Mouse (Mus musculus) brown adipose tissue, adult 24 weeks (tissue): ENCODE data around the gene Endou. TPM values are rescaled to one million over a fixed set of nuclear protein-coding genes. Genes with fewer than 3 reads are reported as not detected.

ENCODE experiments used
- H3K27ac ChIP-seq: fragments of 200-500 bp; replicated peaks from 2 replicates; pipeline ENCODE4 v1.5.1; 2012; ENCODE audit warnings: low read depth, mild to moderate bottlenecking, low read length
- H3K4me1 ChIP-seq: fragments of 200-500 bp; 2 replicates; pipeline ENCODE4 v1.6.1; 2012; ENCODE audit warnings: low read length, mixed read lengths; ENCODE audit not compliant: control insufficient read depth, insufficient read depth, insufficient read length
- H3K4me3 ChIP-seq: fragments of 200-500 bp; 2 replicates; pipeline ENCODE4 v1.5.1; 2012; ENCODE audit warnings: low read depth, mild to moderate bottlenecking, low read length, moderate library complexity; ENCODE audit not compliant: insufficient read depth
- polyA plus RNA-seq: library from polyadenylated mRNA; stranded (reverse); fragments of >200 nt; gene quantifications from 2 replicates; pipeline ENCODE4 v1.2.4, GENCODE M21; 2012; ENCODE audit not compliant: missing spikeins, insufficient read depth, insufficient read length

The Endou gene
- polyA plus RNA-seq, 1 experiment = 2.0 TPM

GRCm38 (mm10) chr15:97764532-97764931 lies 33.4 kb upstream of the Endou start:
- H3K4me3 ChIP-seq = peak overlapping the region; percentile 93
- H3K4me1 ChIP-seq = peaks cover 2% of the 10 kb centered on the region; the same call in 1 of the 2 replicates
- H3K27ac ChIP-seq = peak overlapping the region; percentile 100

- Histone ChIP-seq H3K4me3 (peak overlapping the region; percentile 23), H3K27ac (peak overlapping the region; percentile 100), H3K4me1 (peaks cover 2% of the 10 kb centered on the region; the same call in 1 of the 2 replicates)
Measured at GRCm38 (mm10) chr15:97763256-97764049, 32.3 kb upstream of the Endou start.

GRCm38 (mm10) chr15:97762733-97763132 lies 31.6 kb upstream of the Endou start:
- H3K27ac ChIP-seq = peak overlapping the region; percentile 74
- H3K4me3 ChIP-seq = peak overlapping the region; percentile 23
- H3K4me1 ChIP-seq = peaks cover 2% of the 10 kb centered on the region; the same call in 1 of the 2 replicates

GRCm38 (mm10) chr15:97761438-97761837 lies 30.3 kb upstream of the Endou start:
- Histone ChIP-seq H3K4me1 (peaks cover 4% of the 10 kb centered on the region; the same call in 1 of the 2 replicates), H3K27ac (peak overlapping the region; percentile 72; the same call in 1 of the 2 replicates), H3K4me3 (no peak overlapping the region)

- Histone ChIP-seq H3K27ac (no peak overlapping the region), H3K4me1 (peaks cover 7% of the 10 kb centered on the region; the same call in 1 of the 2 replicates)
Measured at GRCm38 (mm10) chr15:97760952-97761351, 29.8 kb upstream of the Endou start.

GRCm38 (mm10) chr15:97760006-97760405 lies 28.9 kb upstream of the Endou start:
- no peak overlapping the region for H3K27ac ChIP-seq
- peaks cover 7% of the 10 kb centered on the region; the same call in 1 of the 2 replicates for H3K4me1 ChIP-seq
- H3K4me3 ChIP-seq = no peak overlapping the region

More at GRCm38 (mm10) chr15:97760952-97761351, 29.8 kb upstream of the Endou start:
- no peak overlapping the region for H3K4me3 ChIP-seq

- H3K4me3 ChIP-seq = no peak overlapping the region
- H3K27ac ChIP-seq = no peak overlapping the region
- peaks cover 16% of the 10 kb centered on the region for H3K4me1 ChIP-seq
Measured at GRCm38 (mm10) chr15:97755361-97755760, 24.2 kb upstream of the Endou start.

GRCm38 (mm10) chr15:97754476-97754875 lies 23.3 kb upstream of the Endou start:
- 0 out of 2 replicates have a peak overlapping the region, but pooled peaks have one; percentile 12 for H3K27ac ChIP-seq
- H3K4me3 ChIP-seq = no peak overlapping the region

GRCm38 (mm10) chr15:97752491-97752890 lies 21.4 kb upstream of the Endou start:
- Histone ChIP-seq H3K27ac (peak overlapping the region; percentile 50; the same call in 1 of the 2 replicates), H3K4me1 (peaks cover 16% of the 10 kb centered on the region), H3K4me3 (no peak overlapping the region)

More at GRCm38 (mm10) chr15:97754476-97754875, 23.3 kb upstream of the Endou start:
- H3K4me1 ChIP-seq = peaks cover 16% of the 10 kb centered on the region

GRCm38 (mm10) chr15:97751676-97752075 lies 20.5 kb upstream of the Endou start:
- Histone ChIP-seq H3K4me1 (peaks cover 16% of the 10 kb centered on the region), H3K4me3 (no peak overlapping the region), H3K27ac (0 out of 2 replicates have a peak overlapping the region, but pooled peaks have one; percentile 51)

- Histone ChIP-seq H3K4me1 (peaks cover 12% of the 10 kb centered on the region), H3K27ac (peak overlapping the region; percentile 57), H3K4me3 (no peak overlapping the region)
Measured at GRCm38 (mm10) chr15:97750697-97751096, 19.6 kb upstream of the Endou start.

GRCm38 (mm10) chr15:97749841-97750240 lies 18.7 kb upstream of the Endou start:
- no peak overlapping the region for H3K27ac ChIP-seq
- peaks cover 12% of the 10 kb centered on the region for H3K4me1 ChIP-seq
- no peak overlapping the region for H3K4me3 ChIP-seq

- H3K4me1 ChIP-seq = peaks cover 12% of the 10 kb centered on the region
- no peak overlapping the region for H3K4me3 ChIP-seq
- H3K27ac ChIP-seq = no peak overlapping the region
Measured at GRCm38 (mm10) chr15:97749397-97749796, 18.3 kb upstream of the Endou start.

- no peak overlapping the region for H3K4me3 ChIP-seq
- H3K4me1 ChIP-seq = peaks cover 10% of the 10 kb centered on the region
- no peak overlapping the region for H3K27ac ChIP-seq
Measured at GRCm38 (mm10) chr15:97748964-97749363, 17.8 kb upstream of the Endou start.

- H3K4me1 ChIP-seq = peaks cover 4% of the 10 kb centered on the region
Measured at GRCm38 (mm10) chr15:97748309-97748708, 17.2 kb upstream of the Endou start.

GRCm38 (mm10) chr15:97747486-97747885 lies 16.3 kb upstream of the Endou start:
- Histone ChIP-seq H3K27ac (no peak overlapping the region), H3K4me3 (no peak overlapping the region), H3K4me1 (peaks cover 4% of the 10 kb centered on the region)

More at GRCm38 (mm10) chr15:97748309-97748708, 17.2 kb upstream of the Endou start:
- no peak overlapping the region for H3K4me3 ChIP-seq
- no peak overlapping the region for H3K27ac ChIP-seq
